Mouse (Mus musculus): Measurements from ENCODE around the gene Rslcan18. TPM values are rescaled to one million over a fixed set of nuclear protein-coding genes. Genes with fewer than 3 reads are reported as not detected.
"Not testable (repeated sequence)": the region's sequence is repeated elsewhere in the genome, so short reads cannot be mapped to it uniquely, and the experiment has no call there.

The Rslcan18 gene
- polyA plus RNA-seq (2012) = 0.05 TPM in 1 of 2 replicates, not detected in the other

GRCm38 (mm10) chr13:67116163-67116562, at the start of gene Rslcan18:
TSS of gene Rslcan18 (minus strand) at chr13:67116263.
- TF ChIP-seq GATA1 (IDR thresholded peaks at IDR 0.05; ENCODE audit: low read length) = not testable (repeated sequence)

GRCm38 (mm10) chr13:67128038-67128721, 12.1 kb upstream of the Rslcan18 start:
- no peak for TF ChIP-seq GATA1 (IDR thresholded peaks at IDR 0.05; ENCODE audit: low read length)

- TF ChIP-seq GATA1 (IDR thresholded peaks at IDR 0.05; ENCODE audit: low read length) = no peak
Measured at GRCm38 (mm10) chr13:67124460-67124859, 8.4 kb upstream of the Rslcan18 start.

GRCm38 (mm10) chr13:67121360-67121759, 5.3 kb upstream of the Rslcan18 start, which contains the start of gene Zfp759:
TSS of gene Zfp759 (plus strand) at chr13:67121660.
- TF ChIP-seq GATA1 (IDR thresholded peaks at IDR 0.05; ENCODE audit: low read length) = not testable (repeated sequence)

- no peak for TF ChIP-seq GATA1 (IDR thresholded peaks at IDR 0.05; ENCODE audit: low read length)
Measured at GRCm38 (mm10) chr13:67113287-67113686, 2.8 kb downstream of the Rslcan18 start.

- TF ChIP-seq GATA1 (IDR thresholded peaks at IDR 0.05; ENCODE audit: low read length) = no peak
Measured at GRCm38 (mm10) chr13:67112096-67112495, 4.0 kb downstream of the Rslcan18 start.

- TF ChIP-seq GATA1 (IDR thresholded peaks at IDR 0.05; ENCODE audit: low read length) = no peak
Measured at GRCm38 (mm10) chr13:67108821-67109206, 7.2 kb downstream of the Rslcan18 start.

- no peak for TF ChIP-seq GATA1 (IDR thresholded peaks at IDR 0.05; ENCODE audit: low read length)
Measured at GRCm38 (mm10) chr13:67108194-67108820, 7.8 kb downstream of the Rslcan18 start, which contains the start of gene Gm28557. TSS of gene Gm28557 (minus strand) at chr13:67108604.

- TF ChIP-seq GATA1 (IDR thresholded peaks at IDR 0.05; ENCODE audit: low read length) = no peak
Measured at GRCm38 (mm10) chr13:67107681-67108080, 8.4 kb downstream of the Rslcan18 start.

- no peak for TF ChIP-seq GATA1 (IDR thresholded peaks at IDR 0.05; ENCODE audit: low read length)
Measured at GRCm38 (mm10) chr13:67097876-67098275, 18.2 kb downstream of the Rslcan18 start, which contains the start of gene Zfp708. TSS of gene Zfp708 (minus strand) at chr13:67097976.

GRCm38 (mm10) chr13:67090154-67090553, 25.9 kb downstream of the Rslcan18 start:
- TF ChIP-seq GATA1 (IDR thresholded peaks at IDR 0.05; ENCODE audit: low read length) = no peak

GRCm38 (mm10) chr13:67081946-67082345, 34.1 kb downstream of the Rslcan18 start:
- TF ChIP-seq GATA1 (IDR thresholded peaks at IDR 0.05; ENCODE audit: low read length) = no peak

- TF ChIP-seq GATA1 (IDR thresholded peaks at IDR 0.05; ENCODE audit: low read length) = no peak
Measured at GRCm38 (mm10) chr13:67081142-67081713, 34.8 kb downstream of the Rslcan18 start.

GRCm38 (mm10) chr13:67077244-67077643, 38.8 kb downstream of the Rslcan18 start:
- no peak for TF ChIP-seq GATA1 (IDR thresholded peaks at IDR 0.05; ENCODE audit: low read length)

GRCm38 (mm10) chr13:67072786-67073185, 43.3 kb downstream of the Rslcan18 start:
- TF ChIP-seq GATA1 (IDR thresholded peaks at IDR 0.05; ENCODE audit: low read length) = no peak

- TF ChIP-seq GATA1 (IDR thresholded peaks at IDR 0.05; ENCODE audit: low read length) = no peak
Measured at GRCm38 (mm10) chr13:67065386-67065785, 50.7 kb downstream of the Rslcan18 start.

Measured in G1E-ER4 (cell line).